Mouse (Mus musculus): ENCODE measurements around the gene Dzip1.

Dzip1 gene

DNA sequence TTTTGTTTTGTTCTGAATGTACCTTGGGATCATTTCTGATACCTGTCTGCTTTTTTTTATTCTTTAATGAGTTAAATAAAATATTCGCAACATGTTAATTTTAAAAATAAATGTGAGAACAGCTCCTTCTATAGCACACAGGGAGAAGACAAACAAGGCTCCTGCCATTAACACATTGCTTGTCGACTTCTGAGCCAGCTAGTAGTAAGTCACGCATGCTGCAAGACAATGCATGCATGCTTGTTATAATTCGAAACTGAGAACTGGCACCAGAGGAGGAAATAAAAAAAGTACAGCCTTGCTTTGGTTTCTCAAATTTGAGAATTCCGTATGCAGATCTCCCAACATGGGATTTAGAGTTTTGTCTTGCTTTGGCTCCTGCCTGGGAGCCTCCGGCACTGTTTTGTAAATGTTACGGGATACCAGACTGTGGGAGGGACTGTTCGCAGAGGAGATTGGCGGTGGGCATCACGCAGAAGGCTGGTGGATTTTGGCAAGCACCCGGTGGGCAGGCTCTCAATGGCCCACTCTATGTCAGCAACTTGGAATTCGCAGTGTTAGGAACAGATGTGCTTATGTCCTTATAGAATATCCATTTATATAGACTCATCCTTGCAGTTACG is 57.0 kb downstream of the Dzip1 start:
- no peak for DNase-seq

GRCm38 (mm10) chr14:118867366-118867765 is 57.9 kb downstream of the Dzip1 start:
- DNase-seq = no peak

GRCm38 (mm10) chr14:118866014-118866811 is 59.0 kb downstream of the Dzip1 start:
- no peak for DNase-seq

DNA sequence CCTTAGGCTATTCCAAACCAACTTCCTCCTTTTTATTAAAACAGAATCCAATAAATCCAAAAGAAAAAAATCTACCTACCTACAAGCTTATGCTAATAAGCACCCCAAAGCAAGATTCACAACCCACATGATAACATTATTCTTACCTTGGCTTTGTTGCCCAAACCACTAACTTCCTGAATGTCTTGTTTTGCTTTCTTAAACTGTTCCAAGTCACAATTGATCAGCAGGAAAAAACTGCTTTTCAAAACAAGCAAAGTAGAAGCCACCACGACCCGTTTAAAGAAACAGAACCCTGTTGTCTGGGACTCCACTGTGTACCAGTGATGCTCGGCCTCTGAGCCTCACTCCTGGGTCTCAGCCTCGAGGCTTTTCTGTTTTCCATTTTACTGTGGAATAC is 60.4 kb downstream of the Dzip1 start:
- DNase-seq = no peak

- no peak for DNase-seq
Measured at GRCm38 (mm10) chr14:118862253-118862652, 63.0 kb downstream of the Dzip1 start.

- no peak for DNase-seq
Measured at GRCm38 (mm10) chr14:118858318-118858717, 66.9 kb downstream of the Dzip1 start.

DNA sequence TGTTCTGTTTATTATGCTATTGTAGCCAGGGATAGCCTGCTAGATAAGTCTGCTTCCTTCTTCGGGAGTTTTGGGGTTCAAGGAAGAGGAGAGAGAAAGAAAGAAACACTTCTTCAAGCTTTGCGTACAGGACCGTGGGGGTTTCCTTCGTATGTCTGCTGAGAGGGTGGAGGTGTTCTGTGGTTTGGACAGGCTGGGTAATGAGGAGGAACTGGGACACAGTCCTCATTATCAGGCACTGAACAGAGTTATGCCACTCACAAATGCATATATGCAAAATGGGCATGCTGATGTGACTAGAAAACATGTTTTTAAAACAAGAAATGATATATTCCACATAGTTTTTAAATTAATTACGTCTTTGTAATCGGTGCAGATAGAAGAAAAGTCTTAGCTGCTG is 68.7 kb downstream of the Dzip1 start:
- DNase-seq = no peak

DNA sequence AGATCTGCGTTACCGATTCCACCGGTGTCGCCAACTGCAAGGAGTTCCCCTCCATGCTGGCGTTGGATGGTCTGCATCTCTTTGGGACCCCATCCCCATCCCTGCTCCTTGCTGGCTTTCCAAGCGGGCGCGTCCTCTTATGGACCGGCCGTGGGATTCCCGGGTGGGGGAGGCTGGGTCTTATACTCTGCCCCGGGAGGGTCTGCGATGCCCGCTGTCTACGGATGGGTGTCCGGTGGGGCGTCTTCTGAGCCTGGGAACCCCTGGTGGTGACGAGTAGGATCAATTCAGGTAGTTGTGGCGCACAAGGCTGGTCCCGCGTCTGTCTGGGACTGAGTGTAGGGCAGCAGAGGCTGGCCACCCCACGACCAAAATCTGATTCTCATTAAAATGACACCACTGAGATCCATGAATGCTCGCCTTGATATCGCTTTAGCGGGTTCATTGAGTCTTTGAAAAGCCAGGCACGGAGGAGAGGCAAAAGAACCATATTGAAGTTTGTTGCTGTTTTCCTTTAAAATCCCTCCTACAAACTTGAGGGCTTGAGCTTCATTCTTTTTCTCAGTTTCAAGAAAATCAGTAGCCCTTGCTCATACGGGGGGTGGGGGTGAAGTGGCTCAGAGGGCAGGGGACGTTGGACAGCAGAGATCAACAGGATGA is 70.0 kb downstream of the Dzip1 start:
- no peak for DNase-seq

GRCm38 (mm10) chr14:118854371-118855114 is 70.7 kb downstream of the Dzip1 start:
- peak; percentile 40 to 42 for DNase-seq

DNA sequence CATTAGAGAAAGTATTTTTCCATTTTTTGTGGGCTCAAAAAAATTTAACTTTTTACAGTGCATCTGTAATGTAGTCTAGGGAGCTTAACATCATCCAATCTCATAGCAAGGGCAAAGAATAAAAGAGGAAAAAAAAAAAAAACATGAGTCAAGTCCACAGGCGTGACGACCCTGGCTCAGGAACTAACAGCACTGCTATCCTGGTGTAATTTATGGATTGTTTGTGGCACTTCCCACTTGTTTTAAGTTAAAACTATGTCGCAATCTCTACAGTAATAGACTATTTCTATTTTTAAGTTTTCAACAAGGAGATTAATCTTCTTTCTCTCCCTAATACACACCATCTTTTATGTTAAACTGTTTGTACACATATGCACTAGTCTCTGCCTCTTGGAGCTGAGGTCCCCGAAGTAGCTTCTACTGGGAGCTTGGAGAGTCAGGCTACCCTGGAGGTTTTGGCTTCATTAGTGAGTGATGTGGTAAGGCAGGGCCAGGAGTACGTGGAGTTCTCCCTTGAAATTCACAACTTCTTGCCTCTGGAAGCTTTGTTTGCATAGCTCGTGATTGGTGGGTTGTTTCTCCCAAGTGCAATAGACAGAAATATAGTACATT is 73.7 kb downstream of the Dzip1 start:
- no peak for DNase-seq

GRCm38 (mm10) chr14:118850696-118851035 is 74.6 kb downstream of the Dzip1 start:
- DNase-seq = no peak

- DNase-seq = no peak
Measured at GRCm38 (mm10) chr14:118850011-118850695, 75.1 kb downstream of the Dzip1 start.

DNA sequence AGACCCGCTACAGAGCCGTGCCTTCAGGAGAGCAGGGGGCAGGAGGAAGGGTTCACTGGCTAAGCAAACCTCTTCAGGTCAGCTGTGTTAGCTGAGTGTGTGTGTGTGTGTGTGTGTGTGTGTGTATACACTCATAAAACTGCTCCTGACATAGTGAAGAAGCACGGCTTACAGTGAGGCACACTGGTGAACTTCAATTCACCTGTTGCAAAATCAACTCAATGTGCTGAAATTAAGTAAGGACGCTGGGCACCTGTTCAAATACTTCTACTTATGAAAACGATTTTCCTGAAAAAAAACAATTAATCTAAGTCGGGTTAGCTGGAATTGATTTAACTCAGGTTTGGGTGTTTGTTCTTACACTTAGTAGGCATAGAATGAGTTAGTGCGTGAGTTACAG is 77.1 kb downstream of the Dzip1 start:
- DNase-seq = no peak

DNA sequence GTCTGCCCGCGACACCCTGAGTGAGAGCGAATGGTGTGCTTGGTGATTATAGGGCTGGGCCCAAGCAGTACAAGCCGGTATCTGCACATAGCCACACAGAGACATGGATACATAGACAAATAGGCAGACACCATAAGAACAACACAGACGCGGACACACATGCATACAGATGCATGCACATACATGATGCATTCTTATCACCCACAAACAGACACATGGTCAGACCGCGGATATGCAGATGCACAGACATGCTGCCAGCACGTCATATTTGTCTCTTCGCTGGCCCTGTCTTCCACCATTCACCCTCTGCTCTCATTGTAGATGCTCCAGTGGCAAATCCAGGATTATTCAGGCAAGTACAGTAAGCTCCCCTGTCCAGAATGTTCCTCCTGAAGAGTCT is 78.4 kb downstream of the Dzip1 start:
- DNase-seq = no peak

- no peak for DNase-seq
Measured at GRCm38 (mm10) chr14:118842353-118842752, 82.9 kb downstream of the Dzip1 start.

GRCm38 (mm10) chr14:118840027-118840426 is 85.2 kb downstream of the Dzip1 start:
- DNase-seq = no peak

DNA sequence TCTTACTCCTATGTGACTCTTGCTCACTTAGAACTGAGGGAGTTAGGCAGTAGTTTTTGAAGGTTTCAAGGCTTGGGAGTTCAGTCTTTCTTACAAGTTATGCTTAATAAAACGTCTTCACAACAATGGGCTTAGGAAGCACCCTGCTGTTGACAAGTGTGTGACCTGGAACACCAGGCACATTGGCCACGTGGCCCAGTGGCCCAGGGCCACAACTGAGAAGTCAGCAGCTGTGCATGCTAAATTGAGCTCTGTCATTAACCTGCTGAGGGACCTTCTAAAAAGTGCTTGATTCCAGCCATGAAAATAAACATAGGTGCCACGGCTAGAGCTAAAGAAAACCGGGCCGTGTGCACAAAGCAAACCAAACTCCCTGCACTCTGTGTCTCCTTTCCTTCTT is 85.8 kb downstream of the Dzip1 start:
- DNase-seq = peak; percentile 48 to 62

DNA sequence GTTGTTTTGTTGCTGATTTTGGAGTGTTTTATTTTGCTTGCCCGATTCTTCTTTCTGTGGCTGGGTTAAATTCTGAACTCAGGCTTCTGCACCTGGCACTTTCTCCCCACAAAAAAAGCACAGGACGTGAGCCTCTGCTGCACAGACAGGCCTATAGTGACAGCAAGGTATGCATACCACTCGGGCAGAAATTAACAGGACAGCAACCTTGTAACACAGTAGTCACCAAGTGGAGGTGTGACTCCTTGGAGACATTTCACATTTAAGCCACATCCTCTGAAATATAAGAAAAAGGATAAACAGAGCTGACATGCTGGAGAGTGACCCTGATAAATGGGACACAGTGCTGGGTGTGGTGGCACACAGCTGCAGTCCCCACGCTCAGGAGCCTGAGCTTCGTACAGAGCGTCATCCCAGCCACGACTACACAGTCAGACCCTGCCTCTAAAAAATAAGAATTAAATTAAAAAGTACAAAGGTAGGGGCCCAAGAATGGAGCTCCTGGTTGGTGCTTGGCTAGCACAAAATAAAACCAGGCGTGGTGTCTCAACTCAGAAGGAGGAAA is 86.6 kb downstream of the Dzip1 start:
- no peak for DNase-seq

- DNase-seq = no peak
Measured at GRCm38 (mm10) chr14:118836754-118837153, 88.5 kb downstream of the Dzip1 start.

DNA sequence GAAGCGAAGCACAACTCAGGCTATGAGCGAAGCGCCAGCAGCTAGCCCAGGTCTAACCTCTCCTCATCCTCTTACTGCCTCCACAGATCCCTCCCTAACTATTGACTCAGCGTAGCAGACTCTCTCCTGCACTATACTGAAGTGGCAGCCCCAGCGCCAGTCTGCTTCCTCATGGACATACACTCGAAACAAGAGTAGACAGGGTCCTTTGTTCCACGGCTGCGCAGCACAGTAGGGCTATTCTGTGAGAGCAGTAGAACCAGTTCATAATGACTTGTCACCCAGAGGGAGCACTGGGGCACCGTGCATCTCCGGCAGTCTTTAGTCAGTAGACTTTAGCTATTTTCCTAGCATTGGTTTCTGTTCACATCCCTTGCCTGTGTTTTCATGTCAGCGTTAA is 89.1 kb downstream of the Dzip1 start:
- no peak for DNase-seq

DNA sequence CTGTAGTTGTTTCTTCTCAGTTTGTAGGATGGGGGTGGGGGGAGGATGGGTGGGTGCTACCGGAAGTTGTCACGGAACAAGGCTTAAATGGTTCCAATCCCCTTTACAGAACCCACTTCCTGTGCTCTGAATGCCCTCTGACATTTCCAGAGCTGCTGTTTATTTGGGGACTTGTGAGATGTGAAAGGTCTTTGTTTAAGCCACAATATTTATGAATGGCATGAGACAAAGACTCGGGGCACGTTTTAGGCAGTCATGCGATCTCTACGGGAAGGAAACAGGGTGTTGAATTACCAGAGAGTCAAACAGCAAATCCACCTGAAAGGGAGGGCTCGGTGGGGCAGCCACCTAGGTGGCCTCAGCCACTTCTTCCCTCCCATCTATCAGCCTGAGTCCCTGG is 90.9 kb downstream of the Dzip1 start:
- no peak for DNase-seq

- peak in 1 of 2 experiments; percentile 55 for DNase-seq
Measured at GRCm38 (mm10) chr14:118833241-118833640, 92.0 kb downstream of the Dzip1 start.
